Mouse (Mus musculus) 3134 (cell line): Measurements from ENCODE around the gene Mthfd1l.
"Not testable (repeated sequence)": the region's sequence is repeated elsewhere in the genome, so short reads cannot be mapped to it uniquely, and the experiment has no call there.

ENCODE experiments used
- DNase-seq: peaks from one replicate; pipeline ENCODE4 v3.0.0-alpha.2; 2011; ENCODE audit warnings: low spot score; ENCODE audit not compliant: insufficient read length; ENCODE audit errors: extremely low read depth

The Mthfd1l gene

DNA sequence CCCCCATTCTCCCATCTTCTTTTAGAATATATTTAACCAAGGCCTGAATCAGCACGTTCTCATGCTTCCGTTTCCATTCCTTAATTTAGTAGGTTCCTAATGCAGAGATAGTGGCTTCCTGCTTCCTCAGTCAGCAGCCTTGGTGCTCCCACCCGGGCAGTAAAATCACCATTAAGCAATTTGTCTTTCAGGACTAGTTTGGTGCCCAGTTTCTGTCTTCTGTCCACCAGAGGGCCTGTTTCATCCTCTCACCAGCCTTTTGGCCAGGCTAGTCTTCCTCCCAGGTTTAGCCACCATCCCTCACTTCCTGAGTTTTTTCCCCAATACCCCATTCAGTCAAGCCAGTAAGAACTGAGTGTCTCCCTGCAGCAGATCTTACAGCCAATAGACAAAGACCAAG, 64.1 kb downstream of the Mthfd1l start:
- no peak for DNase-seq

DNA sequence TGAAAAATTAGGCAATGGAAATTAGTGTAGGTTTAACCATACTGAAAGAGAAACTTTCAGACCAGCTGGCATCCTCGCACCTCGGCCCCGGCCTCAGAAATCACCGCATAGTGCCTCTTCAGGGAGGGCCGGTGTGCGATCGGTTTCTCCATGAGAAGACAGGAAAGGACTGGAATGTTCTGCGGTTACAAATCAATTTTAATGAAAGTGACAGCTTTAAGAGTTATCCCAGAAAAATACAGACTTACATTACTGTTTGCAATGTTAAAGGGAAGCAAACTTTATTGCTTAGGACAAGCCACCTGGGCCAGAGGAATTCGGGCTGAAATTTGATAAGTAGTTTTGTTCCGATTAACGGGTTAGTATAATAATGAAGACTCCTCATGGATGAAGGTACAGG, 65.7 kb downstream of the Mthfd1l start:
- DNase-seq: no peak

DNA sequence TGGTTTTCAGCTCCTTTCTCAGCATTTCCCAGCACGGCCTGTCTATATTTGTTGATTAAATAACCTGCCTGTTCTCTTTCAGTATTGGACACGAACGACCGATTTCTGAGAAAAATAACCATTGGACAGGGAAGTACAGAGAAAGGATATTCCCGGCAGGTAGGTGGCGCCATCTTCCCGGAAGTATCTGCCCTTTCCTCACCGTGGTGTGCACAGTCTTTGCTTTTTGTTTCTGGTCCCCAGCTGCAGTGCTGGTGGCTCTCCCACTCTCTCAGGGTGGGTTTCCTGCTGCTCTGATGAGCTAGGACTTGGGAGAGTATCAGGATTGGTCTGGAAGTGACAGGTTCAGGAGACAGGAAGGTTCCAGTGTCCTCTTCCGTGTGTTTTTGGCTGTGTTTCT, 68.8 kb downstream of the Mthfd1l start:
- DNase-seq: no peak

DNA sequence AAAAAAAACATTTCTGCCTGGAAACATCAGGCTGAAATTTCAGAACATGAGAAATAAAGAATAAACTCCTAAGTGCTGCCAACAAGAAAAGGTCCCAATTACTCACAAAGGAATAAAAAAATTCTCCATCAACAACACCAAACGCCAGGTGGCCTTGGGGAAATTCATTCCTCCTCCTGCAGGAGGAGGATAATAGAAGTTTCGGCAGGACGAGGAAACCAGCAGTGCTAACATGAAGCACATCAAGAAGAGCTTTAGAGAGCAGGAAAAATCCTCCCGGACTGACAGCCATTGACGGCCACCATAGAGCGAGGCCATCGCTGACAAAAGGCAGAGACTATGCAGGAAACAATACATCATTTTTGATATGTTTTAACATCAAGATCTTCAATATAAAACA, 71.5 kb downstream of the Mthfd1l start:
- no peak for DNase-seq

DNA sequence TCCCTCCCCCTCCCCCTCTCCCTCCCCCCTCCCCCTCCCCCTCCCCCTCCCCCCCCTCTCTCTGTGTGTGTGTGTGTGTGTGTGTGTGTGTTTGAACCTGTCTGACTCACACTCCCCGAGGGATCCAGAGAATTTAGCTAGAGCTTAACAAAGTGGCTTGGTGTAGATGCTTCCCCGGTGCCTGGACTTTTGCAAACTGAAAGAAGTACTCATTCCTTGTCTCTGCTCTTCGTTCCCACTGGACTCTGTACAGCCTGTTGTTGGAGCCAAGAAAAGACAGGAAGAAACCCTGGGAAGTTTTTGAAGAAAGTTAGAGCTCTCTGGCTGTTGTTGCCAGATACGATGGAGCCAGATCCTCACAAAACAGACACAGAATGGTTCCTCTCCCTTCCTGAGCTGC, 73.6 kb downstream of the Mthfd1l start:
- no peak for DNase-seq

DNA sequence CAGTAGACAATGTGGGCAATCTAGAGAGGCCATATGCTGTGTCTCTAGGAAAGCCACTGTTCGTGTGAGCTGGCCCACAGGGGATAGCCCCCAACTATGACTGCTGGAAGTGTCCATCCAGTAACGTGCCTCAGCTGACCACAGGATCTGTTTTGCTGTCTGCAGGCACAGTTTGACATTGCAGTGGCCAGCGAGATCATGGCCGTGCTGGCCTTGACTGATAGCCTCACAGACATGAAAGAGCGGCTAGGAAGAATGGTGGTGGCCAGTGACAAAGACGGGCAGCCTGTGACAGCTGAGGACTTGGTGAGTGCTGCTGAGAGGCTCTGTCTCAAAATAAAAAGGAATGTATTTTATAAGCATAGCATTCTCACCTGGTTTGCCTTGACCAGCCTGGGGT, 74.7 kb downstream of the Mthfd1l start:
- no peak for DNase-seq

DNA sequence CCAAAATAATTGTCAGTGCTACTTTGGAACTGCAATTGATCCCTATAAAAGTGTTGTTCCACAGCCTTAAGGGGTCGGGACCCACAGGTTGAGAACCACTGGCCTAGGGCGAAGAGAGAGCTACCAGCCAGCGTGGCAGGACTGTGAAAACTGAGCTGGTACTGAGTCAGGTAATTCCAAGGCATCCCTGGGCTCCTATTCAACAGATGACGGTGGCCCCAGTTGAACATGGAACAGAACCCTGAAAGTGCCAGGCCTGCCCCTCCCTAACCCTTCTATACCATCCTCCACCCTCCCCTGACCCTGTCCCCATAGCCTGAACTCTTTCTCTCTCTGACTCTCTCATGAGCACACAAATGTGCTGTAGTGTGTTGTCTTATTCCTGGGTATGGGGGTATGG, 77.3 kb downstream of the Mthfd1l start:
- no peak for DNase-seq

DNA sequence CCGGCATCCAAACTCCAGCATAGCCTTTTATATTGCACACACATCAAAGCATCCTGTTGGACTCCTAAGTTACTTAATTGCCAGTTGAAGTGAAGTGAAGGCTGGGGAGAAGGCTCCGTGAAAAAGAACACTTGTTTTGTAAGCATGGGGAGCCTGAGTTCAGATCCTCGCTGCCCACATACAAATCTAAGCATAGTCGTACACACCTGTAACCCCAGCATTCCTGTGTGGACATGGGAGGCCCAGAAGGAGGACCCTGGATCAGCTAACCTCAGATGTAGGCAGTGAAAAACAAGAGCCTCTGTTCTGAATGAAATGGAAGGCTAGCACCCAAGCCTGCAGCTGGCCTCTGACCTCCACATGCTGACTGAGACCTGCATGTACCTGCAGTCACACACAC, 79.8 kb downstream of the Mthfd1l start:
- no peak for DNase-seq

DNA sequence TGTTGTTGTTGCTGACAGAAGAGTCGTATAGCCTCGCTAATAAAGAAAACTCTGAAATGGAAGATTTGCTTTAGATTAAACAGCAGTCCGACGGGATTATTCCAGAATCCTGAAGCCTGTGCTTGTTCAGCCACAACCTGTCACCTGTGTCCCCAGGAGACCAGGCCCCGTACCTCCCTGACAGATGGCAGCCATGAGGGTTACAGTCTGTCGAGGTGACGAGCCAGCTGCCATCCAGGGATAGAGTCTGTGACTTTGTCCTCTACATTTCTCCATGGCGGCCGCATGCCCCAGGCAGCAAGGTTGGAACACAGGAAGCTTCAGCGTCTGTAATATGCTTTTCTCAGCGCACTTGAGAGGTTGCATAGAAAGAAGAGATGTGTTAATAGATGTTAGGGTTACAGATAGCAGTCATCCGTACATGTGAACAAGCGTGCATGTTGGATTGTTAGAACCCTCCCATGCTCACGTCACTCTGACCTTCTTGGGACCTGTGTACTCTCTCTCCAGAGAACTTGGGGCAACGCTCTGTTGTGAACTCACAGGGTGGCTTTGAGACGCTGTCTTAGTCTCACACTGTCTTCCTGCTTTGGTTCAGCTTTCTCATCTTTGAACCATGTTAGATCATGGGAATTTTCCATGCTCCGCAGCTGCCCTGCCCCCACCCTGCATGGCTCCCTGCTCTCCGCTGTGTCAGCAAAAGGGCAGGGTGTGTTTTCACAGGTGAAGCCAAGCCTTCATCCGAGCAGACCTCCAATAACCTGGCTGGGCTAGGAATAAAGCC, 80.6 kb downstream of the Mthfd1l start:
- DNase-seq: no peak

DNA sequence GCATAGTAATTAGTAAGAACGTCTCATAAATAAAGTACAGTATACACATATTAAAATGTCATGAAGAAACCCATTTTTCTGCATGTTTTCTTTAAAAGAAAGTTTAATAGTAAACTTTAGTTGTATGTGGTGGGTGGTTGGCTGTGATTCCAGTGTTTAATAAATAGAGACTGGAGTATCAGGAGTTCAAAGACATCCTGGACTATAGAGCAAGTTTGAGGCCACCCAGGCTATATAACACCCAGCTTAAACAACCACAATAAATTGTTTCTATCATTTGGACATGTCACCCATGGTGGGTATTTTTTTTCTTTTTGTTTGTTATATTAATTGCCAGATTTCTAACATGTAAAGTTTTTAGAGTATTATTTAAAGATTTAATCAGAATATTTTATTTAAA, 81.7 kb downstream of the Mthfd1l start:
- no peak for DNase-seq

DNA sequence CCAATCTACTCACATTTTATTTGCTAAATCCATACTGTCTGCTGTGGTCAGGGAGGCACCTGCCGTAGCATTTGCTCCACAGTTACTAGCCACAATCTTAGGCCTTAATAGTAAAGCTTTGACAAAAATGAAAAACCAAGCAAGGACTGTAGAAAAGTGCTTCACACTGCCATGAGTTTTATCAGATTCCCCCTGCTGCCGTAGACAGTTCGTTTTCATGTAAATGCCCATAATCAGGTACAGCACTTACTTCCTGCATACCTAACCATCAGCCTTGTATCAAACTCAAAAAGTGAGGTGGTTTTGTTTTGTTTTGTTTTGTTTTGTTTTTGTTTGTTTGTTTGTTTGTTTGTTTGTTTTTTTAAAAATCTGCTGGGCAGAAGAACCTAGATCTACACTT, 84.5 kb downstream of the Mthfd1l start:
- no peak for DNase-seq

DNA sequence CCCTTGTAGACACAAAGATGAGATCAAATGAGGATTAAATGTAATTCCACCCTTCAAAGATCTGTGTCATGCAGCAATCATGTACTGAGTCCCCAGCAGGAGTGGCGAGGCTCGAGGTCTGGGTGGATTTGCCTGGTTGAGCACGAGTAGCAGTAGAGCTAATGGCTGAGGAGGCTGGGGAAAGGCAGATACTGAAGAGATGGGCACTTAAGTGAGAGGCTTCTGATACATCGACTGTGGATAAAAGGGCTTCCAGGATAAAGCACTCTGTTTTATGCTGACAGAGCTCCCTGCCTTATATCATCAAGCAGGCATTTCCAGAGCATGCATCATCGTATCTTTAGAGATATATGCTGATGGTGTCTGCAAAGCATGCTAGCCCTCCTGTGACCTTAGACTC, 84.9 kb downstream of the Mthfd1l start:
- no peak for DNase-seq

DNA sequence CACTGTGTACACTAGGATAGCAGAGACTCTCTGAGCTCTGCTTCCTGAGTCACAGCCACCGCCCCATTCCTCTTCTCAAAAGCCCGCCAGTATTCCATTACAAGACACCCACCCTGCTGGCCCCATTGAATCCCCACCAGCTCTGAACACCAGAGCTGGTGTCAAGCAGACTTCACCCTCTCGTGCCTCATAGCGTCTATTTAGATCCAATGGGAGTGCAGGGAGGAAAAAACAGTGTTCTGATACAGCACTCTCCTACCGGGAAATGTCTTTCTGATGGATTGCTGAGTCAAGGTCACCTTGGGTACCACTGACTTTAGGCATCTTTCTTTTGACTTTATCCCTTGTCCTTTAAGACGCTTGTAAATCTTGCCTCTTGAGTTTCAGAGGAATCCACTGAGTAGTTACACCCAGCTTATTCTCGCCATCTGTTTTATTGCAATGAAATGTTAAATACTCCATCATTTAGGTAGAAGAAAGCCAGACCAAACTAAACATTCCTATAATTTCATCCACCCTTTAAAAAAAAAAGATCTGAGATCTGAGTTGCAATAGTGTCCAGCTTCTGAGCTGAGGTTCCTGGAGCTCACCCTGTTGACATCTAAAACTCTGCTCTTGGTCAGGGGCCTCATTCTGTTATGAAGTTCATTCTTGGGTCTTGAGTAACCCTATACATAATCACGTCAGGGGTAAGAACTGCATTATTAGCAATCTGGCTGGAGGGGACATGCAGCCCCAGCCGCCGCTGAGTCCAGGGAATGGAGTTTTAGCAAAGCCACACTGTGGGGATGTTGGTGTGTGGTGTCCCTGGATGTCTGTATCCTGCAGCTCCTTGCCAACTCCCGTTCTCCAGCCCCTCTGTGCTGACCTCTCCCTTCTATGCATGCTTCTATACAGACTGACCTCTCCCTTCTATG, 88.4 kb downstream of the Mthfd1l start:
- DNase-seq: no peak

DNA sequence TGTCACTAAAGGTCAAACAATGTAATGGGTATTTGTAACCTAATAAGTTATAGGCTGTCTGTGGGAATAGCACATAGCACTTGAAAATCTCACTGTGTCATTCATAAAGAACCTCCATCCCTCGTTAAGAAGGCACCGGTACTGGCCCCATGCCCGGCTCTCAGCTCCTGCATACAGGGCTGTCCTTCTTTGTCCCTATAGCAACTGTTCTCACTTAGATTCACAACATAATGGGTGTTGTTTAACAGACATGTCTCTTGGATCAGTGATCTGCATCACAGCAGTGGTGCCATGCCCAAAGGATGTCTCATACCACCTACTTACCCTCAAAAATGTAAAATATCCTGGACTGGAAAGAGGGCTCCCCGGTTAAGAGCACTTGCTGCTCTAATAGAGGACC, 90.6 kb downstream of the Mthfd1l start:
- no peak for DNase-seq

DNA sequence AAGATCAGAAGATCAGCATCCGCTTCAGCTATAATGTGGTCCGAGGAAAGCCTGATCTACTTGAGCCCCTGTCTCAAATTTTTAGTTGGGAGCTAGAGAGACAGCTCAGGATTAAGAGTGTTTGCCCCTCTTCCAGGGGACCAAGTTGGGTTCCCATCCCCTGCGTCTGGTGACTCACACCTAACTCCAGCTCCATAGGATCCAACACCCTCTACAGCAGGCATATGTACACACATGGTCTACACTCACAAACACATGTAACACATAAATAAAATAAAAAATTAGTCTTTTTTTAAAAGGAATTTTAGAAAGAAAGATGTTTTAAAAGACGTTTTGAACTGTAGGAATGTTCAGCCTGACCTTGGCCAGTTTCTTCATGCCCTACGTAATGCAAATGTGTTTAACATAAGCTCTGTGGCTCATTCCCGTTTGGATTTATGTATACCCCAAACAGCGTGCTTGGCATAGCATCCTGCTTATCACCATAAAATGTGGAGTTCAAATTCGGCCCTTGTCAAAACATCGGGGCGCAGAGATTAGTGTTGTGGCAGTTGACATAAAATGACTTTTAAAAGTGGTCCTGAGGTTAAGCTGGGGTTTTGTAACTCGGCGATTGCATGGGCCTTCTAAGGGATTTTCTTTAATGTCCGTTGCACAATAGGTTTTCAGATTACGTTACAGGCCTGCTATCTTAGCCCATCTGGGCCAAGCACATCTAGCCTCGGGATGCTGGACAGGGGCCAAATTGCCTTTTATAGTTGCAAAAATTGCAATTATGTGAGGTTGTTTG, 92.6 kb downstream of the Mthfd1l start:
- no peak for DNase-seq

DNA sequence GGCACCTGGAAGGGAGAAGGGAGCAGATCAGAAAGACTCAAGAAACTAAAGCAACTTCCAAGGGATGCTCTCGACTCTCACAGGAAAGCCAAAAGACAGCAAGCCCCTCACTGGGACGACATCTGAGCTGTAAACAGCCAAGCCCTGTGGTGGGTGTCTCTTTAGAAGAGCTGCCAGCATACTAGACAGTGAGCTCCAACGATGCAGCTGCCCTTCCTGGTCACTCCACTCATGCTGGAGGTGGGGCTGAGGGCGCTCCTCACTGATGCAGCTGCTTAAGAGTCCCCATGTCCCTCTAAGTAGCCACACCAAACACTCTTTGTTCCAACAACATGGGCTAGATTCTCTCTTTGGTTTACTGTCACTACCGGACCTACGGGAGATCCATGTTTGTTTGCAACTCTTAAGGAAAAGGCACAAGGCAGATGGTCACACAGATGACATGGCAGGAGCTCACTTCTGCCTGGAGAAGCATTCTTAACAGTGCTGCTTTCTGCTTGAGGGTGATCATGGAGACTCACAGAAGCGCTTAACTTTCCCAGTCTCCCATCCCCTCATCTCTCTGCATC, 96.4 kb downstream of the Mthfd1l start:
- no peak for DNase-seq

DNA sequence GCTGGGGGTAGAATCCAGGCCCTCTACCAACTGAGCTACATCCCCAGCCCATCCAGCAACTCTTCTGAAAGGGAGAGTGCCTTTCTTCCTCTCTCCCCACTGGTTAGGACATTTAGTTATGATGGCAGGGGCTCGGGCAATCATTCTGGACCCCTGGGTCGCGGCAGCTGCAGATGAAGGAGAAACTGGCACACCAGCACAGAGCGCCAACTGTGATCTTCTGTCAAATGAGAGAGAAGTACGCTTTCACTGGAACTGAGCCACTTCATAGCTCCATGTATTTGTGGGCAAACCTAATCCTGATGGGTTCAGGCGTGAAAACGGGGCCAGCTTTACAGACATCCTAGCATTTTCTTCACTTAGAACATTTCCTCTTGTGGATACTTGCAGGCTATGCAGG, 97.1 kb downstream of the Mthfd1l start:
- no peak for DNase-seq

DNA sequence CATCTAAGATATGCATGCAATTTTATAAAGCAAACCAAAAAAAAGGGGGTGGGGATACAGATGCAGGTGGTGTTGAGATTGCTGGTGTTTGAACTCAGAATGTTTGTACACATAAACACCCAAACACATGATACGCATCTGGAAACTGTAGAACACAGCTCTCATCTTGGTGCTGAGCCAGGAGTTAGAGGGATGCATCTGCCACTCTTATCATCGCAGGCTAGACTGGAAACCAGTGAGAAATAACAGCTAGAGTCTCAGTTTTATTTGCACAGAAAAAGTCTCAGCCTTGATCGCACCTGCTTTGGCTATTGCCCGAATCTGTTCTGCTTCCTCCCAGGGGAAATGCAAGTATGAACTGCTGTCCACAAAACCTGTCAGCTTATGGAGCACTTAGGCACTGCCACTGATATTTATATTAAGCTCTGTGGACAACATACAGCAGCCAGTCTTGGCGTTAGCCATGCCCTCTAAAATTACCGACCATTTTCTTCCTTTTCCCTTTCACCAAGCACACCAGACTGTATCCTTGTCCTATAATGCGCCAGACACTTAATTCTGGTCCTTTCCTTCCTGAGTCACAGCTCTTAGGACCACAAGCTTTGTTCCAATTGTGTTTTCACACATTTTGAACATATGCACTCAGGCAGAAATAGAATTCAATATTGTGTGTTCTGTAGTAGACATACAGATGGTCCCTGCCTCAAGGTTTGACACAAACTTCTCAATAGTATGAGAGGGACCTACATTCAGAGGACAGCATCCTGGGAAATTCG, 98.3 kb downstream of the Mthfd1l start:
- no peak for DNase-seq

DNA sequence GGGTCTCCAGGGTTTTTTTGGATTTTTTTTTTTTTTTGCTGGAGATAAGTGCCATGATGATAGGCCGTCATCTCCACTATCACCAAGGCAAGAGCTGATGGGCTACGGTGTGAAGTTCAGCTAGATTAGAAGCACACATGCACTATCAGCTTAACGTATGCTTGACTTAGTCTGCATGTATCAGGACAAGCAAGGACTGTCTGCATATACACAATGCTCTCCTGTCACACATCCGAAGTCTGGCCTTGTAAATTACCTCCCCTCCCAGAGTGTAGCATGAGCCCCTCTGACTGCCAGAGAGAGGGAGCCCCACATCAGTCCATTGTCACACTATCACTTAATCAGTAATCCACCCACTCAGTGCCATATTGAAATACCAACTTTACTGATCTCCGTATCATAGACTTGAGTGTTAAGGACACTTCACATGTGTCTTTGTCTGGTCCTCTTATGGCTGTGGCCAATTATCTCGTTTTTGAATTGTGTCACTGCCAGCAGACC, 99.0 kb downstream of the Mthfd1l start:
- no peak for DNase-seq

DNA sequence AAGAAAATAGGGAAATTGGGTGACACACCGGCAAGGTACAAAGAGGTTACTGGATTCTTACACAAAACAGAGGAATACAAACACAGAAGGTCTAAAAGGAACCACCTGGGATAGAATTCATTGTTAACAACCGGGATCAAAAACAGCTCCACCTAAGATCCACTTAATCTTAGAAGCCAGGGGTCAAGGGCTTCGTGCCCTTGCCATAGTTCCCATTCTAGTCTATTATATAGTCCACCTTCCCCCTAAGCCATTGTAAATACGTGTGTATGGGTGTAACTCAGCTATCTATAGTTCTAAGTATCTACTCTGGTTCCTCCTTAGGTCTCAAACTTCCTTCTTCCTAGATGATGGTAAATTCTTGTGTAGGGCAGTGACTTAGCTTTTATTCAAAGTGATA, 99.6 kb downstream of the Mthfd1l start:
- DNase-seq: not testable (repeated sequence)
